Mouse (Mus musculus) kidney, adult 11 months (tissue): ENCODE measurements at regions not wholly inside any gene's neighbourhood (a gene's known extent, or its start where the extent isn't known, plus 50 kb on each side); places are given as distances from the start of the nearest gene placed in this dataset.
"Not testable (repeated sequence)": the region's sequence is repeated elsewhere in the genome, so short reads cannot be mapped to it uniquely, and the experiment has no call there.

ENCODE experiments used
- DNase-seq: peaks from one replicate; pipeline ENCODE4 v3.0.0; 2022

DNA sequence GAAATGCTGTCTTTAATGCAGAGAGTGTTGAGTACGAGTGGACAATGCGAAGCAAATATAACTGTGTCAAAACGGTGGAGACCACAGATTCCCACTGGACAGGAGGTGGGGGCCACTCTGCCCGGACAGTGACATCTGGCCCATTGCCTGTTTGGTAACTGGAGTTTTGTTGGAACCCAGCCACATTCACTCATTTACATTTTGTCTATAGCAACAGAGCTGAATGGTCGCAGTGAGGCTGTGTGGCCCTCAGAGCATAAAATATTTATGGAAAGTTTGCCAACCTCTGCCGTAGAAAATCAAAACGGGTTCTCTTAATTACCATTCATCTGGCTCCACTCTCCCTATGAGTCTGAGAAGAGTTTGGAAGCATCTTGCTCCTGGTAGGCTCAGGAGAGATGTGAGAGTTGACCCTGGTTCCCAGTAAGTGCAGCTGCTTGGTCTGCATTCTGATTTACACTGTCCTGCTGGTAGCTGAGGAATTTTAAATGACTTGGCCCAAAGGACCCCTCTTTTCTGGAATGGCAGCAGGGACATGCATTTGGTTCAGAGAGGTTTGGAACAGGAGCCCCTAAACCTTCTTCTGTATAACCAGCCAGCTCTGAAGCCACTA lies 187.9 kb upstream of the Pik3r1 start:
- DNase-seq, result no peak

DNA sequence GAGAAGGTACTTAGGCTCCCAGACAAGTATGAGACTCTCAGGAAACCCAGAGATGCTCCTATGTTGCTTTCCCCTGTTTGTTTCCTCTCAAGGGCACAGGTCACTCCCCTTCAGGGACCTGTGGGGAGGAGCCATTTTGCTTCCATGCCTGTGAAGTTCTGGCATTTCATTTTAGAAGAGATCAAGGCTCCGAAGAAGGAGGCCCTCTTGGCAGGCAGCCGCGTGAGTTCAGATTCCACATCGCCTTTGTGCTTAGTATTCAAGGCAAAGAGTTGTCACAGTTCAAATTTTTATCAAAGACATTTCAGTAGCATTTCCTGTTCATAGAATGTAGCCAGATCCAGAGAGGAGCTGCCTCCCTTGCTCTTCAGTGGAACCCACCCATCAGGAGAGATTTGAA lies 189.8 kb upstream of the Pik3r1 start:
- peak; percentile 33 for DNase-seq

DNA sequence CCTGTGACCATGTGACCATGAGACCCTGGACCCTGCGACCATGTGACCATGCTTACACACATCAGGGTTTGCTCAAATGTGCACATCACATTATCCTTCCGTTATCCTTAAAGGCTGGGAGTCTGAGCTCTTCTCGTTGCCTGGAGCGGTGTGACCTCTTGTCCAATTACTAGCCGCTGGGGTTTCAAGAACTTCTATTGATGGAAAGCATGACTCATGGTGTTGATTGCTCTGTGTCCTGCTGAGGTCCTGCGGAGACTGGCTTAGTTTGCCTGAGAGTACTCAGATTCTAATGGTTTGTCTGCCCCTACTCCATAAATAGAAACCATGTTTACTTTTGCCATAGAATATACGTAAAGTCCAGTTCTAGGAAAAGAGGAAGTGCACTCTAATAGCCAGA lies 197.5 kb upstream of the Pik3r1 start:
- DNase-seq, result no peak

DNA sequence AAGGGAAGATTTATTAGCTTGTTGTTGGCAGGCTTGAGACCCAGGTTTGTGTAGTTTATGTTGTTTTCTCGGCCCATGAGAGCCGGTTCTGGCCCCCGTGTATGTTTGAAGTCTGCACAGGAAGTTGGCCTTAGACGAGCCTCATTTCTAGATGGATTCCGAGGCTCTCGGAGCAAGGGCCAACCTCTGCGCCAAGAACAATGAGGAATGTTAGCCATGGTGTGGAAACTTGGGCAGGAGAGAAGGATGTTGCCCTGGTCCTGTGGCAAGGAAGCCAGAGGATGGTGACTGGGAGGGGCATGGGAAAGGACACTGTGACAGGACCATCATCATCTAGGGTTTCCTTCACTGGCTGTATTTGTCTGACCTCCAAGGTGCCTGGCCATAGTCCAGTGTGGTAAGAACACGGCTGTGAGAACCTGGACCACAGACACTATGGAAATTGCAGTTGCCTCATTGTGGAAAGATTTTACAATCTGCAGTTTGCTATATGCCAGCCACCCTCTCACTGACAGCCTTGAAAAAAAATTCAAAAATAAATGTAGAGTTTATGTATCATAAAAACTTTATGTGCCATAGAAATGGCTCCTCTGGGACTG lies 198.9 kb upstream of the Pik3r1 start:
- DNase-seq, result no peak

DNA sequence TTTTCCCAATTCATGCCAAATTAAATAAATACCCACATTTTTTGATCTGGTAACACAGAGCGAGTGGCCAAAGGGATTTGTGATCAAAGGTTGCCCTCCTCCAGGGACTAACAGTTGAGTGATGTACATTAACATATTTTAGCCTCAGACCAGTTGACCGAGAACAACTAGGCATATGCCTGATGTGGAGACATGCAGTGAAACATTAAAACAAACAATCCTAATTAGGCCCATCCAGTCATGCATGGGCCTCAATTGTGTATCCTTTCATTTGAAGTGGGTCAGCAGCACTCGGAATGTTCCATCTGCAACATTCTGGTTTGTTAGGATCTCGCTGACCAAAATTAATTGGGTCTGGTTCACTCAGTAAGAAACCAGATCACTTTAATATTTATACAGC lies 199.4 kb upstream of the Pik3r1 start:
- no peak for DNase-seq

DNA sequence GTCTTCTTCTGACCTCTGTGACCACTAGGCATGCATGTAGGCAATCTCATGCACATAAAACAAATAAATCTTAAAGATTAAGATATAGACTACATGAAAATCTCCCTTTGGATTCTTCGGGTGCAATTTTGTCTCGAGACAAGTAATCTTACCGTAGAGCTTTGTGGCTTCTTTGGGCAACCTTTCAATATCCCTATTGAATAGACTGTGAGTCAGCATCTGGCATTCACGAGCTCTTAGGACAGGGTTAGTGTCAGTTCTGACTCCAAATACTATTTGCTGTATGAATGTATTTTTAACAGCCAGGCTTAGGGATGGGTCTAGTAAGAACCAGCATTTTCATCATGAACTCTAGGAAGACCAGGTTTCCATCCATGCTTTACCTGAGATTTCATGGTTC lies 208.7 kb upstream of the Pik3r1 start:
- no peak for DNase-seq

DNA sequence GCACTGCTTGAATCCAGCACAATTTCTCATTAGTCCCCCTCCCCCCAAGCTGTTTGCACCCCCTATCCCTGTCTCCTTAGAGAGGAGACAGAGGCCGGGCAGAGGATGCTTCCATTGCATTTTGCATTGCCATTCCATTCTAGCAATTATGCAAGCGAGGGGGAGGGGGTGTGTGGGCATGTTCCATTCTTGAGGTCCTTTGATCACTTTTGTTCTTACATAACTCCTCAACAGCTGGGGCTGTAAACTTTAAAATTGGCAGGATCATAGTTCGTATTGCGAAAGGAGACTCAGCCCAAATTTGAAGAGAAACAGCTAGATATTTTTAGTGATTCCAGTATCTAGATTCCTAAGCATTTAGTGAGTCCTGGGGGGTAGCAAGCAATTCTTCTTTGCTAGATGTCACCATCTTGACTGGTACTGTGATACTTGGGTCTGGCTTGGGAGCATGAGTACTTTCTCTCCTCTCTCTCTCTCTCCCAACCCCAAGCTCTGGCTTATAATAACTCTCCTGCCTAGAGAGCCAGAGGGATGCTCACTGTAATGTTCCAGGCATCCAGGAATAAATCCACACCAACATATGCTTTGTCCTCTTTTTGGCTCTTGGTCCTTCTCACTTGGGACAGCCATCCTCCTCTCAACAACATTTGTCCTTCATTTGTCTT lies 212.3 kb upstream of the Pik3r1 start:
- no peak for DNase-seq

DNA sequence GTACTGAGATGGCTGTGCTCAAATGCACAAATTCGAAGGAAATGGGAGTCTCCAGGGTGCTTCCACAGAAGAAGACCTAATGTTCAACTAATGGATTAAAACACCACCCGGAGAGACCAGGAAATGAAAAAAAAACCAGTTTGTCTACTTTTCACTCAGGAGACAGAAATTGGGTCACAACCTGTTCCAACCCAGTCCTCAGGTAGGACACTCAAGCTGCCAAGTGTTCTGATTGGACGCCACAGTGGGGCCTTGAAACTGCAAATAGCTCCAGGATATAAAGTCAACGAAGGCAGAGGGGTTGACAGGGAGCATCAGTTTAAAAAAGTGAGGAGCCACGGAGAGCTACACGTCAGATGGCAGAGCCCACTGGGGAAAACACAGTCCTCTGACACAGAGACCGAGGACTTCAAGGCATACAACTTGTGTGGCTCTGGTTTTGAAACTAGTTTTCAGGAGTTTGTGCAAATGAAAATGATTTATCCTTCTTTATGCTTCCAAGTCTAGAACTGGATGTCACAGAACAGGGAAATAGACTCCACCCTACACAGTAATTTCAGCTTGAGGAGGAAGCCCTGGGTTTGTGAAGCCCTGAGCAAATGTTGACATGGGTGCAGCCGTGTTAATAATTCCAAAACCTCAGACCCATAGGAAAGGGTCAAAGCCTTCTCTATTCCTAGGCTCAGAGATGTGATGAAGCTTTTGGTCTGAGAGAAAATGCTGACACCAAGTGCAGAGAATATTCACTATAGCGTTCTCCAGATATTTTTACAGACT lies 220.8 kb upstream of the Pik3r1 start:
- DNase-seq, result no peak

DNA sequence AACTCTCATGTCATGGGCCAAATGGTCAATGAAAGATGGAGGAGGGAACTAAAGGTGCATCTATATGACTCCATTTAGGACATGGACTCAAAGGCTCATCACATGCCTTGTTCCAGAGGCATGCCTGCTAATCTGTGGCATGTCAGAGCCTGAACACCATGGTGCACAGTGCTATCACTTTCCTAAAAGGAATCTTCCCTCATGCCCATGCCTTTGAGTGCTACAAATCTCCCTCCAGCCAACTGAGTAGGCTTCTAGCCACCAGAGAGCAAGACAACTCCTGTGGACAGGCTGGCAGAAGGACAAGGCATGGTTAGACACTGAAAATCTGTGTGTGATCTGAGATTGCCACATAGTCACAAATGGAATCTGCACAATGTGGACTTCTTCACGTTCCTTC lies 223.7 kb upstream of the Pik3r1 start:
- no peak for DNase-seq

DNA sequence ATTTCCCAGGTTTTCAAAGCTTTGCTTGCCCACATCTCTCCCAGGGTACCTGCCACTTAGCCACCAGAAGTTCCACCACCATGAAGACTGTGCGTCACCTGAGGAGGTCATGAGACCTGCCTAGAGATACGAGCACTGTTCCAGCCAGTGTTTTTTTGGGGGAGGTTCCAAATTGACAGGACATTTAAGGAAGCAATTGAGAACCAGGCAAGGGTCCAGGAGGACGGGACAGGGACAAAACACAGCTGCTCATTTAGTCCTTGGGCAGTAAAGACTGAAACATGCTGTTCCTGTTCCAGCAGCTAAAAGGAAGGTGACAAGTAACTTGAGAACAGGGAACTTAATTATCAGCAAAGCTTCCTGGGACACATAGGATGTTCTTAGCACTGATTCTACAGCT lies 226.8 kb upstream of the Pik3r1 start:
- no peak for DNase-seq

DNA sequence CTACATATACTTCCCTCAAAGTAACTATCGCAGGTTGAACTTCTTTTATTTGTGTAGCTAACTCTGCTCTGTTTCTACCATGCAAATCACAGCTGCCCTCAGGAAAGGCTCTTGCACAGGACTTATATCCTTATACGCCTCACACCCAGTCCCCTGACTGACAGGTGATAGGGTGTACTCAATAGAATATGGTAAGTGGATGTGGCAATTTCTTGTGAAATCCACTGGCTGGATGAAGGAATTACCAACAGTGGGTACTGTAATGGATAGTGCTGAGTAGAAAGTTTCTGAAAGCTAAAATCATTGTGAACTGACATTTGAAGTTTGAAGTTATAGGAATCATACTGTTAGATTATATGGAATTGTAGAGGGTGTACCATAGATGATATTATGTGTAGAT lies 227.5 kb upstream of the Pik3r1 start:
- DNase-seq, result no peak

DNA sequence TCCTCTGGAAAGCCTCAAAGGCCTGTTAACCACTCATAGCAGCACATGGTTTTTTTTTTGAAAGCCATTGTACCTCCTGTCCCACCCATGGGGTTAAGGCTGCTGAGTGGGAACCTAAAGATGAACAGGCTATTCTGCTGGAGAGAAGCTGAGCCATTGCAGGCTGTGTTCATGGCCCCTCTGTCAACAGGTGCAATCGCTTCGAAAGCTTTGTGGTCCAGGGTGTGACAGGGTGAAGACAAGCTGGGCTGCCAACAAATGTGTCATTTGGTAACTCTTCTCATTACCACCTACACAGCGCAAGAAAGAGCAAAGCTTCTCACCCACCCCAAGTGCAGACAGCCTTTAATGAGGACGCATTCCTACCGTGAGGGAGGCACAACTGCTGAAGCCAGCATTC lies 228.1 kb upstream of the Pik3r1 start:
- DNase-seq, result no peak

DNA sequence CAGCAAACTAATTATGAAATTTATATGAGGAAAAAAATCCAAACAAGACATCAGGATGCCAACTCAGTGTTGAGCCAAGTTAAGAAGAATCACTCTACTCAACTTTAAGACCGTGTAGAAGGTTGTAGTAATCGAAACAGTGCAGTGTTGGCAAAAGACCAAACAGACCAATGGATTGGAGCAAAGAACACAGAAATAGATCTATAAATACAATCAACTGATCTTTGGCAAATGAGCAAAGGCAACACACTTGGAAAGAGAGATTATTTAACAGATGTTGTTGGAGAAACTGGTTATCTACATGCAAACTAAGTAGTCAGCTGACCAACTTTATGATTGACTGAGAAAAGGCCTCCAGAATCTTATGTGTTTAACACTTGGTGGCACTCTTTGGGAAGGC lies 229.4 kb upstream of the Pik3r1 start:
- DNase-seq, result no peak

DNA sequence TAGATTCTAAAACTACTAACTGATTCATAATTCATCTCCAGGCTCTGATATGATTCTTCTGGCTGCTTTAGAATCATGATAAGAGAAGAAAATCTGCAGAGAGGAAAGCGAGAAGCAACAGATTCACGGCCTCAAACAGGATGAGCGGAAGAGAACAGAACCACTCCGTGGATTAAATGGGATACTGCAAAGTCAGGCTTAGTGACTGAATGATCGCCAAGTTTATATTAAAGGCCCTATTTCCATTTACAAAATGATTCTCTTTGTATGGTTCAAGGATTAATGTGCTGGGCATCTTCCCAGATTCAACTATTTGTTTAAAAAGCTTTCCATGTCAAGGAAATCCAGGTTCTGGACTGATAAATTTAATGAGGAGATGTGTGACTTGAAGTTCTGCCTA lies 238.5 kb upstream of the Pik3r1 start:
- no peak for DNase-seq

DNA sequence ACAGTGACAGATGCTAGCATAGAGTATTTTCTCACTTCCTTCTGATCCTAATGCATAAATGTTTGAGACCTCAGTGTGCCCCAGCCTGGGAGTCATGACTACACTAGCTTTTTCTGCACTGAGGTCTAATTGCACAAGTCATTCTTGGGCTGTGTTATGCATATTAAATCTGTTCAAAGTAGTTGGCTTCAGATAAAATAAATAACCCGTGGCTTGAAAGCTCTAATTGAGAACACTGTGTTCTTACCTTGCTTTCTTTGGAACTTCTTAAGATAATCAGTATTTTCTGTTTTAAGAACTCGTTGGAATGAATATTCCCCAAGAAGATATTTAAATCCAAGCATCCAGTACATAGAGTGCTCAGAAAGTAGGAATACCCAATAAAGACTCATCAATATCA lies 243.9 kb upstream of the Pik3r1 start:
- no peak for DNase-seq

DNA sequence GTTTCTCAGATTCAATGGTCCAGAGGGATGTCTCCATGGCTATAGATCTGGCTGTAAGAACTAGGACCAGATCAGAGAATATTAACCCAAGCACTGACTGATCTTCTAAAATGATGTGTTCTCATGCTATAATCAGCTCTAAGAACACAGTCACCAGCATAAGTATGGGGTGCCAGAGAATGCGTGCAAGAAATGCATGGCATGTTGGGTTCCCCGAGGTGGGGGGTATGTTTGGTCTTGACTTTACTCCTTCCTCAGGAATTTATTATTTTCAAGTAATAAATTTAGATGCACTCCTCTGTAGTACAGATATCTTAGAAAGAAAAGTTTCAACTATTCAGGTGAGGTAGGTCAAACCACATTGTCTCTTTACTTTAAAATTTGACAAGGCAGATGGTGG lies 246.5 kb upstream of the Pik3r1 start:
- DNase-seq, result no peak

DNA sequence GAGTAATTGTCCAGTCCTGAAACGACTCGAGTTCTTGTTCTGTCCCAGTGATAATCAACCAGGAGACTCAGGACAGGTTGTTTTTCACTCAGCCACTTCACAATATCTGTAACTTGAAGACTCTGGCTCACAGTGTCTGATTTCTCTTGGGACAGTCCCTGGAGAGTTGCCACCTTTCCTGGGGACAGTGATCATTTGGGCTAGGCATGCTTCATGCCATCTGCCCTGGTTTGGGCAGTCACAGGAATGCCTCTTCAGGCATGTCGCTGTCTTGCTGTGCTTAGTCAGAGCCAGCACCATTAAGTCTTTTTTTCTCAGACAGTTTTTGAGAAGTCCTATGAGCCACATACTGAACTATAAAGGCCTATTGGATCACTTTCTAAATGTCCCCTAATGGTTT lies 246.9 kb upstream of the Pik3r1 start:
- no peak for DNase-seq

DNA sequence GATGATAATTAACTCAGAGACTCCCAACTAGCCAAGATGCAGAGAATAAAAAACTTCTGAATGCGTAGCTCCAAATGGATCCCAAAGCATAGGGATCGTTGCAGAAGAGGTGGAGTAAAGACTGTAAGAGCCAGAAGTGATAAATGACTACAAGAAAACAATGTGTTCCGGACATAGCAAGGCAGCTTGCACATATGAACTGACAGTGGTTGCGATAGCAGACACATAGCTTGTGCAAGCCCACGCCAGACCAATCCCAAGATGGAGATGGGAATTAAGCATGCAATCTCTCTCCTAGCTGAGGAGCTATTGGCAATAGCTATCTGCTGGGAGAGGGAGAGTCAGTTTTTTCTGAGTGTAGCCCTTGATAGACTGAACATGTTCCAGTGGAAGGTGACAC lies 248.5 kb upstream of the Pik3r1 start:
- DNase-seq, result no peak

DNA sequence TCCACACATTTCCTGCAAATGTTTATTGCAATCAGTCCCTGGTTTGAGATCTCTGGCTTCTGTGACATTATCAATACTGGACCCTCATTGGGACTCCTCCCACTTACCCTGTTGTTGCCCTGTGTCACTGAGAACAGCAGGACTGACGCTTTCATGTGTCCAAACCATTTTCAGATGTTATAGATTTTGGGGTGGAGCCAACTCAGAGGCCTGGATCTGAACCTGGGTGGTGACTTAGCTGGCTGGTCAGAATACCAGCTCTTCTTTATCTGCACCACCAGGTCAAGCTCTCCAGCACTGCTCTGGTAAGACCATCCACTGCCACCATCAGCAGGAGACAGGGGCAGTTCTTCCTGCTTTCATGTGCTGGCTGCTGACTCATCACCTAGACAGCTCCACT lies 254.3 kb upstream of the Pik3r1 start:
- no peak for DNase-seq

DNA sequence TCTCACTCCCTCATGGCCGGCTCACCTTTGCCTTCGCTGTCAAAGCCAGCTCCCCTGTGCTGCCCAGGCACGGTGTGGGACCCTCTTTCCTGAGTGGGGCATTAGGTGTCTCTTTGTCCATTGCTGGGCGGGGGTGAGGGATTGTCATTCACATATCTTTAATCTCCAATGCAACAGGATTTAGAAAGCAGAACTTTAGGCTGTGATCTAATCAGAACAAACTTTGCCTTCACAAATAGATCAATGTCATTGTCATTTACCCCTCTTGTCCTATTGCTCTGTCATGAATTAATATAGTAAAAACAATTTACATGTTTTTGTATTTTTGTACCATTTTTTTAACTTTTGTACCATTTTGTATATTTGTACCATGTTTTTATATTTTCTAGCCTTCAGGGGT lies 254.7 kb upstream of the Pik3r1 start:
- no peak for DNase-seq

DNA sequence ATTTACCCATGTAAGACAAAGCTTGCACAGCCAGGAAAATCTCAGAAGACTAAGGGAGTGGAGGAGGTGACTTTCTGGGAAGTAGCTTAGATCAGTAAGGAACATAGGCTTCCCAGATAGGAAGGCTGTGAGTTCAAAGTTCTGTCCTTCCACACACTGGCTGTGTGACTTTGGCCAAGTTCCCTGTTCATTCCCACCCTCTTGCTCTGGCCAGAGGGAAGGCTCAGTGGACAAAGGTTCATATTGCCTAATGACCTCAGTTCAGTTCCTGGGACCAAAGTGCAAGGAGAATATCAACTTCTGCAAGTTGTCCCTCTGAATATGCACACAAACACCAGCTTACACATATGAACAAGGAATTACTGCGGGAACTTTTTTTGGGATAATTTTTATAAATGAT lies 255.6 kb upstream of the Pik3r1 start:
- peak; percentile 41 for DNase-seq

DNA sequence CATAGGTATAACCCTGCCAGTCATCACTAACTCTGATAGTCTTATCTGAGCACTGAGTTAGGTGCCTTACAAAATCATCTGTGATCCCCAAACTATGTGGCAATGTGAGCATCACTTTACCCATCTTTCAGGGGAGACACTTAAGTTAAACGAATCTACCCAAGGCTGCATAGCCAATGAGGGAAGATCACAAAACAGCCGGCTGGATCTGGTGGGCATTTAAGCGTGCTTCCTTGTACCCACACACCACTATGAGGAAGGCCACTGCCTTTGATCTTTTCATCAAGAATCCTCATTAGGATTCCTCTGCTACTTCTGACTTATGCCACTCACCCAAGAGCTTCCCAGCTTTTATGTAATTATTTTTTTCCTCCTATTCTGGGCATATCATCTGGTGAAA lies 257.1 kb upstream of the Pik3r1 start:
- DNase-seq, result no peak

DNA sequence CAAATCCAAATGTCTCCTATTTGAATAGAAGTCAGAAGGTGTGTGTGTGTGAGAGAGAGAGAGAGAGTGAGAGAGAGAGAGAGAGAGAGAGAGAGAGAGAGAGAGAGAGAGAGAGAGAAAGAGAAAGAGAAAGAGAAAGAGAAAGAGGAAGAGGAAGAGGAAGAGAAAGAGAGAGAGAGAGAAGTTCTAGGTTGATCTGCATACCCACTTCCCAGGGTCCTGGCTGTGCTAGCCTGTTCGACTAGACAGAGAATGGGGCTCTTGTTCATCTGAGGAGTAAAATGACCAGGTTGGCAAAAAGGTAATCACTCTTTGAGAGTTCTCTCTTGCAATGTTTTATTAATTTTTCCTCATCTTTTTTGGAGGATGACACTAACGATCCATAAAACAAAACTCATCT lies 257.5 kb upstream of the Pik3r1 start:
- DNase-seq, result not testable (repeated sequence)

DNA sequence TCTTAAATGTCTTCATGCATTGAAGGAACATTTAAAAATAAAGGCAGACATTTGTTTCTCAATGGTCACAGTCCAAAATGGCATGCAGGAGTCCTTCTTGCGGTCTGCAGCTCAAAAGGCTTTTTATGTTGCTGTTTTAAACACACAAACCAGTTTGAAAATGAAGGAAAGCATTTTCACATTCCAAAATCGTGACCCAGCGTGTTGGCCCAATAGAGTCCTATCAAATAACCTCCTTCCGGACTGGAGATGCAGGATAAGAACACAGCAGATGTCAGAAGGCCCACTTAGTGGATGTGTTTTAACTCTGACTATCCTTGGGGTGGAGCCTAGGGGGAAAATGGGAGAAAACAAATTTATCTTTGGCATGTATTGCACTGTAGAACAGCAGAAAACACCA lies 263.4 kb upstream of the Pik3r1 start:
- no peak for DNase-seq
